Mouse (Mus musculus): ENCODE data around the gene Nfat5. TPM values are rescaled to one million over a fixed set of nuclear protein-coding genes. Genes with fewer than 3 reads are reported as not detected.

Nfat5 gene
- polyA plus RNA-seq, 2 experiments, result 0.76 to 4.6 TPM

DNA sequence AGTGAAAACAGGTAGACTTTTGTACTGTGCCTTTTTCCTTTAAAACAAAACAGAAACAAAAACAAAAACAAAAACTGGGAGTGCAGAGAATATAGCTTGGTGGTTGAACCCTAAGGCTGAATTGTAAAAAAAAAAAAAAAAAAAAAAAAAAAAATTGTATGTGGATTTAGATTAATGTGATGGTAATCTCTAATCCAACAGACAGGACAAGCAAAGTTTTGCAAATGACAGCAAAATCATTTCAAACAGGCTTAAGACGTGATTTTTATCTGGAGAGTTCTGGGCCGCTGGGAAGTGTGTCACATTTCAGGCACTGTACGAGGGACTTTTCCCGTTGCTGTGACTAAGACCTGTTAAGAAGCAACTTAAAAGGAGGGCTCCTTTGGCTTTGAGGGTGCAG lies 23.0 kb upstream of the Nfat5 start:
- no peak overlapping the region for H3K27ac ChIP-seq
- H3K4me2 ChIP-seq (ENCODE audit: low read depth), result no peak overlapping the region
- ATAC-seq (ENCODE audit: insufficient read depth) (no peak), DNase-seq (ENCODE audit: low read depth in 3 of 3, low spot score in 3 of 3) (no peak)
- no peak overlapping the region for H3K9ac ChIP-seq (replicated peaks)
- H3K4me1 ChIP-seq (replicated peaks; ENCODE audit: control insufficient read depth in 2 of 2, insufficient read depth in 2 of 2, low read length in 1 of 2), result no peaks in the 10 kb centered on the region
- H3K27me3 ChIP-seq (ENCODE audit: control insufficient read depth, insufficient read depth, low read length), result no peaks in the 10 kb centered on the region
- H3K9me3 ChIP-seq (ENCODE audit: control insufficient read depth, low read length), result no peaks in the 10 kb centered on the region
- 61% methylated on average over 4 of the region's 4 CpGs for WGBS (ENCODE audit: insufficient replicate concordance)
- H3K4me3 ChIP-seq (ENCODE audit: insufficient read depth in 1 of 2, low read depth in 2 of 2, low read length in 2 of 2), result no peak overlapping the region
- H3K36me3 ChIP-seq (replicated peaks; ENCODE audit: control insufficient read depth, insufficient read depth, low read depth), result no peaks in the 10 kb centered on the region
- TF ChIP-seq EP300 (IDR thresholded peaks at IDR 0.05; ENCODE audit: low read depth) (no peak), CTCF (IDR thresholded peaks at IDR 0.05; ENCODE audit: low read depth) (no peak)

DNA sequence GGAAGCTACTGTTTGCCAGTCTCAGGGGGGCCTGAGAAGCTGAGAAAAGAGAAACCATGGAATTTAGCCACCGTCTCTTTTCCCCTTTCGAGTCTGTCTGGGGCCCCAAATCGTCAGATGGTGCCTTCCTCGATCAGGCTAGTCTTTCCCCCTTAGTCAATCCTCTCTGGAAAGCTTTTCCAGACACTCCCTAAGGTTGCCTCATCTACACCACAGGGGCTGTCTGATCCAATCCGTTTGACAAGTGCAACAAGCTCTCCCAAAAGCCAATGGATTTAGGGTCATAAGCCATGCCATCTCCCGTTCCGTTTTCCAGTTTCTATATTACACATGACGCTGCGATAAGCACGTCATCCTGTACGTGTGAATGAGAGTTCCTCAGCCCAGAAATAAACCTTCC lies 22.5 kb upstream of the Nfat5 start:
- Histone ChIP-seq H3K9me3 (ENCODE audit: control insufficient read depth, low read length) (no peaks in the 10 kb centered on the region), H3K4me3 (ENCODE audit: insufficient read depth in 1 of 2, low read depth in 2 of 2, low read length in 2 of 2) (no peak overlapping the region), H3K9ac (replicated peaks) (no peak overlapping the region), H3K4me2 (ENCODE audit: low read depth) (no peak overlapping the region), H3K36me3 (replicated peaks; ENCODE audit: control insufficient read depth, insufficient read depth, low read depth) (no peaks in the 10 kb centered on the region), H3K27me3 (ENCODE audit: control insufficient read depth, insufficient read depth, low read length) (no peaks in the 10 kb centered on the region), H3K4me1 (replicated peaks; ENCODE audit: control insufficient read depth in 2 of 2, insufficient read depth in 2 of 2, low read length in 1 of 2) (no peaks in the 10 kb centered on the region), H3K27ac (no peak overlapping the region)
- DNase-seq (ENCODE audit: low read depth in 3 of 3, low spot score in 3 of 3) (no peak), ATAC-seq (ENCODE audit: insufficient read depth) (no peak)
- TF ChIP-seq CTCF (IDR thresholded peaks at IDR 0.05; ENCODE audit: low read depth), result no peak
- WGBS (ENCODE audit: insufficient replicate concordance), result 66% methylated on average over 11 of the region's 11 CpGs

DNA sequence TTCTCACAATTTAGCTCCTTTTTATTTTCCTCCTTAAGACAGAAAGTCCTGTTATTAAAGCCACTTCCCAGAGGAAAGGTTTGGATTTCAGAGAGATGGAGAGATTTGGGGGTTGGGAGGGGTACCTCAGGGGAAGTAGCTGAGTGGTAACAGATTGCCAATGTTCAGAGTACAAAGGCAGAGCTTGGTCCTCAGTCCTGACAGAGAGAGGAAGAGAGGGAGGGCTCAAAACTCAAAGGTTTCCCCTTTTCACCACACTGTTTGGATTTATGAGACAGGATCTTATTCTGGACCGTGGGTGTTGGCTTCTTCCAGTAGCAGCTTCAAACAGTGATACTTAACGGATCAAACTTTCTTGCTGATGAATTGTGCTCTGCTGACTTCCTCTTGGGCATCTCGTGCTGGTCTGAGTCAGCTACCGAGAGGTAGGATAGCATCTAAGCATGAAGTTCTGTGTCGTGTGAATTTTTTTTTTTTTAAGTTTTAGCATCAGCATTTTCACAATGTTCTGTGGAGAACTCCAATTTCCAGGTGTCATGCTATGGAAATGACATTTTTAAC lies 15.9 kb upstream of the Nfat5 start:
- H3K9me3 ChIP-seq (ENCODE audit: control insufficient read depth, low read length), result no peaks in the 10 kb centered on the region
- no peak for ATAC-seq (ENCODE audit: insufficient read depth)
- no peaks in the 10 kb centered on the region for H3K4me1 ChIP-seq (replicated peaks; ENCODE audit: control insufficient read depth in 2 of 2, insufficient read depth in 2 of 2, low read length in 1 of 2)
- WGBS (ENCODE audit: insufficient replicate concordance), result 27% methylated on average over 5 of the region's 5 CpGs
- H3K9ac ChIP-seq (replicated peaks), result no peak overlapping the region
- H3K27me3 ChIP-seq (ENCODE audit: control insufficient read depth, insufficient read depth, low read length), result no peaks in the 10 kb centered on the region
- DNase-seq (ENCODE audit: low read depth in 3 of 3, low spot score in 3 of 3), result no peak
- H3K4me2 ChIP-seq (ENCODE audit: low read depth), result no peak overlapping the region
- H3K27ac ChIP-seq, result no peak overlapping the region
- H3K36me3 ChIP-seq (replicated peaks; ENCODE audit: control insufficient read depth, insufficient read depth, low read depth), result no peaks in the 10 kb centered on the region
- no peak for TF ChIP-seq CTCF (IDR thresholded peaks at IDR 0.05; ENCODE audit: low read depth)
- no peak for TF ChIP-seq EP300 (IDR thresholded peaks at IDR 0.05; ENCODE audit: low read depth)
- no peak overlapping the region for H3K4me3 ChIP-seq (ENCODE audit: insufficient read depth in 1 of 2, low read depth in 2 of 2, low read length in 2 of 2)

DNA sequence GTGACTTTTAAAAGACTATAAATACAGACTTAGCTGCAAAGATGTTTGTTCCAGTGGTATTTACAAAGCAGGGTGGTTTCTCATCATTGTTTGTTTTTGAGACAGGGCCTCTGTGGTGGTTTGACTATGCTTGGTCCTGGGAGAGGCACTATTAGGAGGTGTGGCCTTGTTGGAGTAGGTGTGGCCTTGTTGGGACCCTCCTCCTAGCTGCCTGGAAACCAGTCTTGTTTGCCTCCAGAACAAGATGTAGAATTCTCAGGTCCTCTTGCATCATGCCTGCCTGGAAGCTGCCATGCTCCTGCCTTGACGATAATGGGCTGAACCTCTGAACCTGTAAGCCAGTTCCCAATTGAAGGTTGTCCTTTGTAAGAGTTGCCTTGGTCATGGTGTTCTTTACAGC lies 14.7 kb upstream of the Nfat5 start:
- TF ChIP-seq CTCF (IDR thresholded peaks at IDR 0.05; ENCODE audit: low read depth) (no peak), EP300 (IDR thresholded peaks at IDR 0.05; ENCODE audit: low read depth) (no peak)
- 55% methylated on average over 1 of the region's 1 CpGs for WGBS (ENCODE audit: insufficient replicate concordance)
- ATAC-seq (ENCODE audit: insufficient read depth) (no peak), DNase-seq (ENCODE audit: low read depth in 3 of 3, low spot score in 3 of 3) (no peak)
- H3K9ac ChIP-seq (replicated peaks), result no peak overlapping the region
- no peaks in the 10 kb centered on the region for H3K27me3 ChIP-seq (ENCODE audit: control insufficient read depth, insufficient read depth, low read length)
- H3K9me3 ChIP-seq (ENCODE audit: control insufficient read depth, low read length), result no peaks in the 10 kb centered on the region
- H3K4me1 ChIP-seq (replicated peaks; ENCODE audit: control insufficient read depth in 2 of 2, insufficient read depth in 2 of 2, low read length in 1 of 2), result no peaks in the 10 kb centered on the region
- H3K36me3 ChIP-seq (replicated peaks; ENCODE audit: control insufficient read depth, insufficient read depth, low read depth), result no peaks in the 10 kb centered on the region
- H3K4me2 ChIP-seq (ENCODE audit: low read depth), result no peak overlapping the region
- H3K27ac ChIP-seq, result no peak overlapping the region
- no peak overlapping the region for H3K4me3 ChIP-seq (ENCODE audit: insufficient read depth in 1 of 2, low read depth in 2 of 2, low read length in 2 of 2)

DNA sequence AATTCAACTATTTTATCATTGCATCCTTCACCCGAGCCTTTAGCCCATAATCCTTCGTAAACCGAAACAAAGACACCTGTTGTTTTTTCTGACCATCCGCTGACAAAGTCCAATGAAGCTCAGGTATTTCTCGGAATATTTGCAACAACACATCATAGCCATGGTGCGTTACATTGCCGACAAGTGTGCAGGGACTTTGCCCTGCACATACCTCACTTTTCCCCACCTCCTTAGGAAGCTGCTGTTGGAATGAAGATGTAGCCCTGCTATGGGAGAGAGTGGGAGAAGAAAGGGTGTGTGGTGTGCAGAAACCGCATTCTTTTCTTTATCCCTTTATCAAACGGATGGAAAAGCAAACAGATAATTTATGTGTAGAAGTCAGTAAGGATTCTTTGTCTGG lies 6.6 kb upstream of the Nfat5 start:
- no peaks in the 10 kb centered on the region; a peak in 1 of 4 replicates for H3K4me1 ChIP-seq (replicated peaks; ENCODE audit: control insufficient read depth in 2 of 2, insufficient read depth in 2 of 2, low read length in 1 of 2)
- no peak overlapping the region for H3K4me3 ChIP-seq (ENCODE audit: insufficient read depth in 1 of 2, low read depth in 2 of 2, low read length in 2 of 2)
- no peaks in the 10 kb centered on the region for H3K36me3 ChIP-seq (replicated peaks; ENCODE audit: control insufficient read depth, insufficient read depth, low read depth)
- no peak overlapping the region for H3K27ac ChIP-seq
- H3K9ac ChIP-seq (replicated peaks), result no peak overlapping the region
- 74% methylated on average over 9 of the region's 9 CpGs for WGBS (ENCODE audit: insufficient replicate concordance)
- DNase-seq (ENCODE audit: low read depth in 3 of 3, low spot score in 3 of 3) (no peak), ATAC-seq (ENCODE audit: insufficient read depth) (no peak)
- H3K4me2 ChIP-seq (ENCODE audit: low read depth), result no peak overlapping the region
- H3K9me3 ChIP-seq (ENCODE audit: control insufficient read depth, low read length), result no peaks in the 10 kb centered on the region
- H3K27me3 ChIP-seq (ENCODE audit: control insufficient read depth, insufficient read depth, low read length), result no peaks in the 10 kb centered on the region
- TF ChIP-seq CTCF (IDR thresholded peaks at IDR 0.05; ENCODE audit: low read depth), result no peak
- TF ChIP-seq EP300 (IDR thresholded peaks at IDR 0.05; ENCODE audit: low read depth), result no peak
